Mouse (Mus musculus): ENCODE results near the gene Paxip1. TPM values are rescaled to one million over a fixed set of nuclear protein-coding genes. Genes with fewer than 3 reads are reported as not detected.

The Paxip1 gene
- polyA plus RNA-seq, 1 experiment from 2014 or later: 8.0 TPM

DNA sequence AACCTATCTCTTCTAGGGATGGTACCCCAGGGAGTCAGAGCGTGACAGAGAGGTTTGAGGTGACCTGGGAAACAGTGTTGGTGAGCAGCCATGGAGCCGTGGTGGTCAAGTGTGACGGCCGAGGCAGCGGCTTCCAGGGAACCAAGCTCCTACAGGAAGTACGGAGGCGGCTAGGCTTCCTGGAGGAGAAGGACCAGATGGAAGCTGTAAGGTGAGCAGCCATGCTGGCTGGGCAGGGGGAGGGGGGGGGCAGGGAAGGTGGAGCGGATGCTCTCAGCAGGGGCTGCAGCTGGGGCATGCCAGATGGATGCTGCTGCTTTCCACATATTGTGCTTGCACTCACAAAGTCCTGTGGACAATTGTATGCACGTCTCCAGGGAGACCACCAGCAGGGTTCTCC is 77.1 kb downstream of the Paxip1 start:
- WGBS: 70% methylated on average over 9 of the region's 9 CpGs
- ATAC-seq: no peak
- Histone ChIP-seq H3K4me2 (replicated peaks; ENCODE audit: low read depth) (no peak overlapping the region), H3K36me3 (ENCODE audit: control insufficient read depth, insufficient read depth) (no peaks in the 10 kb centered on the region), H3K9ac (ENCODE audit: low read depth, low read length) (no peak overlapping the region), H3K9me3 (ENCODE audit: control insufficient read depth) (no peaks in the 10 kb centered on the region), H3K4me3 (ENCODE audit: low read depth, low read length) (no peak overlapping the region), H3K27me3 (replicated peaks; ENCODE audit: control insufficient read depth, insufficient read depth, low read length) (no peaks in the 10 kb centered on the region), H3K27ac (ENCODE audit: low read depth, low read length) (no peak overlapping the region), H3K4me1 (replicated peaks; ENCODE audit: control insufficient read depth, insufficient read depth, low read length) (no peaks in the 10 kb centered on the region)
- no peak for TF ChIP-seq CTCF (IDR thresholded peaks at IDR 0.05; ENCODE audit: low read depth)

DNA sequence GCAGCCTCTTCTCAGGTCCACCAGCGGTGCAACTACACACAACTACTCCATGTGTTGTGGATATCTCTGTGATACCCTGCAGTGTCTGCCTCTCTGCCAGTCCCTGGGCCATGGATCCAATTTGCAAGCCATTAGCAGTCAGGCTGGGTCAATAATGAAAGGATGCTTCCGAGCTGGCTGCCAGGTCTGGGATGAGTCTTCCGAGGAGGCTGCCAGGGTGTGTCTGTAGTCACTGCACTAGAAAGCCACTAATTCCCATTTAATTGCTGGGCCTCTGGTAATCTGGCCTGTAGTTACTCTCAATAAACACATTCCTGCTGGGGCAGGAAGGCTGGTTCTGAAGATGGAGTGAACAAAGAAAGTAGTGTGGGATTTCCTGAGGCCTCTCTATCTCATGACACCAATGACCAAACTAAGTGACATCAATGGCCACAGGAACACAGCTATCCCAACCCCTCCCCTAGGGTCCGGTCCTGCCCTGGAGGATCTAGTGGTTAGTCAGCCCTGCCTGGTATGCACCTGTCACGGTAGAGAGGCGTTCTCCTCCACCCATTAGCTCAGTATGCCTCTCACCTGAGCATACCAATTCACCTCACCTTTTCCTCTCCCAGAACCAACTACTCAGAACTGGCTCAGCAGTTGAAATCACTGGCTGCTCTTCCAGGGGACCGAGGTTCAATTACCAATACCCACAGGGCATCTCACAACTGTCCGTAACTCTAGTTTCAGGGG is 79.9 kb downstream of the Paxip1 start:
- Histone ChIP-seq H3K4me1 (replicated peaks; ENCODE audit: control insufficient read depth, insufficient read depth, low read length) (0 out of 2 replicates have a peak, but pooled peaks cover 4% of the 10 kb centered on the region), H3K4me3 (ENCODE audit: low read depth, low read length) (no peak overlapping the region), H3K36me3 (ENCODE audit: control insufficient read depth, insufficient read depth) (no peaks in the 10 kb centered on the region), H3K9ac (ENCODE audit: low read depth, low read length) (no peak overlapping the region), H3K27ac (ENCODE audit: low read depth, low read length) (no peak overlapping the region), H3K4me2 (replicated peaks; ENCODE audit: low read depth) (no peak overlapping the region), H3K27me3 (replicated peaks; ENCODE audit: control insufficient read depth, insufficient read depth, low read length) (no peaks in the 10 kb centered on the region), H3K9me3 (ENCODE audit: control insufficient read depth) (no peaks in the 10 kb centered on the region)
- no peak for TF ChIP-seq CTCF (IDR thresholded peaks at IDR 0.05; ENCODE audit: low read depth)
- 55% methylated on average over 8 of the region's 8 CpGs for WGBS
- ATAC-seq: no peak

DNA sequence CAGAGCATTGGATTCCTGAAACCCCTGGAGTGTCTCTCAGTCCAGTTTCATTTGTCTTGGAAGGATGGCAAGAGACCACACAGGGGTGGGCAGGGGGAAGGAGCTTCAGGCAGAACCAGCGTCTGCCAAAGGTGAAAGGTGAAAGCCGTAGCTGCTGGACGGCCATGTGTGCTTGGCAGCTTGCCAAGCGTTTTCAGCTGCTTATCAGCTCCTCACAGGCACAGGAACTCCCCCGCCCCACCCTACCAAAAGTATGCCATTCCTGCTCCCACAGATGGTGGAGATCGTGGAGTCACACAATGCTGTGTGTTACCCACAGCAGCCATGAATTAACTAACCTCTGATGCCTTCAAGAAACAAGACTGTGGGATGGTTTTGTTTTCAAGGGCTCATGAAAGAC is 83.3 kb downstream of the Paxip1 start:
- TF ChIP-seq CTCF (IDR thresholded peaks at IDR 0.05; ENCODE audit: low read depth): no peak
- WGBS: 6% methylated on average over 6 of the region's 6 CpGs
- H3K4me3 ChIP-seq (ENCODE audit: low read depth, low read length): no peak overlapping the region
- H3K4me2 ChIP-seq (replicated peaks; ENCODE audit: low read depth): no peak overlapping the region
- H3K36me3 ChIP-seq (ENCODE audit: control insufficient read depth, insufficient read depth): no peaks in the 10 kb centered on the region
- H3K9ac ChIP-seq (ENCODE audit: low read depth, low read length): no peak overlapping the region
- H3K9me3 ChIP-seq (ENCODE audit: control insufficient read depth): no peaks in the 10 kb centered on the region
- no peak overlapping the region for H3K27ac ChIP-seq (ENCODE audit: low read depth, low read length)
- no peaks in the 10 kb centered on the region for H3K27me3 ChIP-seq (replicated peaks; ENCODE audit: control insufficient read depth, insufficient read depth, low read length)
- 0 out of 2 replicates have a peak, but pooled peaks cover 4% of the 10 kb centered on the region for H3K4me1 ChIP-seq (replicated peaks; ENCODE audit: control insufficient read depth, insufficient read depth, low read length)
- no peak for ATAC-seq

DNA sequence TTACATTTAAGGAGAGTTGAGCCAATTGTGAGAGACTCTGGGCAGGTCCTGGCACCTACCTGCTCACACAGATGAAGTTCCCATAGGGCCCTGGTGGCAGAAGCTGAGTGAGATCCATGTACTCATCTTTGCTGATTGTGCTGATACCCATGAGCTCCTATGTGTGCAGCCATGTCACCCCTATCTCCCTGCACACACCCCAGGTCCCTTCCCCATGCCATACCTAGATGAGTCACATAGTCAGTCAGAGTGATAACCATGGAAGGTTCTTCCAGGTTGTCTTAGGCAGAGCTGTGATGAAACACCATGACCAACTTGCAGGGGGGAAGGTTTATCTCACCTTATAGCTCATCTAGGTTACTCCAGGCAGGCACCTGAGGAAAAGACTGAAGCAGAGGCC is 84.2 kb downstream of the Paxip1 start:
- no peak overlapping the region for H3K4me2 ChIP-seq (replicated peaks; ENCODE audit: low read depth)
- ATAC-seq: no peak
- no peak for TF ChIP-seq CTCF (IDR thresholded peaks at IDR 0.05; ENCODE audit: low read depth)

DNA sequence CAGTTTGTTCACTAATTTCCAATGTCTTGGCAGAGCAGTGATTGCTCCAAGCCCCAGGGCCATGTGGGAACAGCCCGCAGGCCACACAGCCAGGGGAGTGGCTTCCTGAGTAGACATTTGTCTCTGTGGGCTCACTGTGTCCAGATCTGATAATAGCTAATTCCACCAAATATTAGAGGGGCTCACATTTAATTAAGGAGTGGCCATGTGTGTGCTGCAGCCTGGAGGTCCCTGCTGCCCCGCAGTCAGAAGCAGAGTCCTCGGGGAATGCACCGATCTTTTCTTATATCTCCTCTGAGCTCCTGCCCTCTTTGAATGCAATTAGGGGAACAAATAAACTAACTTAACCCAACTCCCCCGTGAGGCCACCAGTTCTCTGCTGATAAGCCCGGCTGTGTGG is 84.9 kb downstream of the Paxip1 start:
- Histone ChIP-seq H3K4me1 (replicated peaks; ENCODE audit: control insufficient read depth, insufficient read depth, low read length) (0 out of 2 replicates have a peak, but pooled peaks cover 4% of the 10 kb centered on the region), H3K36me3 (ENCODE audit: control insufficient read depth, insufficient read depth) (no peaks in the 10 kb centered on the region), H3K27ac (ENCODE audit: low read depth, low read length) (no peak overlapping the region), H3K9me3 (ENCODE audit: control insufficient read depth) (no peaks in the 10 kb centered on the region), H3K27me3 (replicated peaks; ENCODE audit: control insufficient read depth, insufficient read depth, low read length) (no peaks in the 10 kb centered on the region), H3K9ac (ENCODE audit: low read depth, low read length) (no peak overlapping the region), H3K4me2 (replicated peaks; ENCODE audit: low read depth) (no peak overlapping the region), H3K4me3 (ENCODE audit: low read depth, low read length) (no peak overlapping the region)
- 29% methylated on average over 6 of the region's 6 CpGs for WGBS
- no peak for TF ChIP-seq CTCF (IDR thresholded peaks at IDR 0.05; ENCODE audit: low read depth)
- ATAC-seq: no peak

More for the DNA sequence above, 84.2 kb downstream of the Paxip1 start:
- no peaks in the 10 kb centered on the region for H3K9me3 ChIP-seq (ENCODE audit: control insufficient read depth)
- no peaks in the 10 kb centered on the region for H3K27me3 ChIP-seq (replicated peaks; ENCODE audit: control insufficient read depth, insufficient read depth, low read length)
- H3K36me3 ChIP-seq (ENCODE audit: control insufficient read depth, insufficient read depth): no peaks in the 10 kb centered on the region
- H3K4me3 ChIP-seq (ENCODE audit: low read depth, low read length): no peak overlapping the region
- no peak overlapping the region for H3K27ac ChIP-seq (ENCODE audit: low read depth, low read length)
- 0 out of 2 replicates have a peak, but pooled peaks cover 4% of the 10 kb centered on the region for H3K4me1 ChIP-seq (replicated peaks; ENCODE audit: control insufficient read depth, insufficient read depth, low read length)
- H3K9ac ChIP-seq (ENCODE audit: low read depth, low read length): no peak overlapping the region

DNA sequence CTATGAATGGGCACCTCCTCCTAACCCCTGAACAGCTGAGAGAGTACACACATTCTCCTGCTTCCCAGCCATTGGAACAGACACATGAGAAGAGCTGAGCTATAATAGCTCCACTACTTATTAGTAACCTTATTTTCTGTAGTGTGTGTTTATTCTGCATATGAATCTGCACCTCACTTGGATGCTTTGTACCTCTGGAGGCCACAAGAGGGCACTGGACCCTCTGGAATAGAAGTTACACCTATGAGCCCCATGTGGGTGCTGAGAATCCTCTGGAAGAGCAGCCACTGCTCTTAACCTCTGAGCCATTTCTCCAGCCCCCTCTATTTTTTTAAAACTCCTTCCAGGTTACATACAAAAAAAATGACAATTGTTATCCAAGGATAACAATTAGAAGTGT is 86.5 kb downstream of the Paxip1 start:
- no peak for ATAC-seq

More for the DNA sequence above, 86.5 kb downstream of the Paxip1 start:
- H3K9me3 ChIP-seq (ENCODE audit: control insufficient read depth): no peaks in the 10 kb centered on the region
- no peak overlapping the region for H3K4me2 ChIP-seq (replicated peaks; ENCODE audit: low read depth)
- no peak overlapping the region for H3K9ac ChIP-seq (ENCODE audit: low read depth, low read length)
- H3K4me1 ChIP-seq (replicated peaks; ENCODE audit: control insufficient read depth, insufficient read depth, low read length): 0 out of 2 replicates have a peak, but pooled peaks cover 4% of the 10 kb centered on the region
- peak; percentile 36 for TF ChIP-seq CTCF (IDR thresholded peaks at IDR 0.05; ENCODE audit: low read depth)
- no peak overlapping the region for H3K27ac ChIP-seq (ENCODE audit: low read depth, low read length)
- no peaks in the 10 kb centered on the region for H3K27me3 ChIP-seq (replicated peaks; ENCODE audit: control insufficient read depth, insufficient read depth, low read length)
- H3K4me3 ChIP-seq (ENCODE audit: low read depth, low read length): no peak overlapping the region
- no peaks in the 10 kb centered on the region for H3K36me3 ChIP-seq (ENCODE audit: control insufficient read depth, insufficient read depth)

Measured in intestine, postnatal 0 days (tissue).